Mouse (Mus musculus) spleen, postnatal 10 days (tissue): ENCODE results near the gene Cxcl14.

Experiments used
- DNase-seq, 2 experiments: peaks; one replicate each; pipeline ENCODE4 v3.0.0; 2021 to 2022; ENCODE audit warnings: low spot score in 2 of 2

Cxcl14 gene

GRCm38 (mm10) chr13:56251176-56251923 lies 45.0 kb downstream of the Cxcl14 start:
- no peak for DNase-seq

GRCm38 (mm10) chr13:56250551-56251161 lies 45.7 kb downstream of the Cxcl14 start:
- no peak for DNase-seq

GRCm38 (mm10) chr13:56249593-56250341 lies 46.6 kb downstream of the Cxcl14 start:
- no peak for DNase-seq

GRCm38 (mm10) chr13:56243104-56243503 lies 53.2 kb downstream of the Cxcl14 start:
- no peak for DNase-seq

GRCm38 (mm10) chr13:56240012-56240770 lies 56.2 kb downstream of the Cxcl14 start:
- no peak for DNase-seq
